ENCODE assay signal across 20 mouse cellular contexts in genomic region chr2:42055337-42055736, GRCm38 (mm10).
A peak's percentile ranks its signal among the peaks of the same experiment; 100 is the strongest.
DNase-seq lines count a peak whose midpoint lies in the region; ATAC-seq and TF ChIP-seq lines count a peak whose summit lies in the region.
"Had no signal": no experiment of that assay in that cellular context is flagged by ENCODE, and none has a peak within 500 bp of the region (broad histone marks: within the 10 kb centered on the region; RNA-seq: fewer than 3 reads in every experiment).

No protein-coding gene starts in this region.

- no peaks in the 10 kb centered on the region for H3K27me3 ChIP-seq in forebrain, embryonic 14.5 days (replicated peaks; ENCODE audit: control insufficient read depth, insufficient read depth, low read length)
- H3K27me3 ChIP-seq in forebrain, embryonic 10.5 days (ENCODE audit: poor library complexity, severe bottlenecking) = no peaks in the 10 kb centered on the region
- H3K27me3 ChIP-seq in kidney, postnatal 0 days (ENCODE audit: insufficient read depth, low read length) = no peaks in the 10 kb centered on the region
- no peaks in the 10 kb centered on the region for H3K27me3 ChIP-seq in kidney, embryonic 16.5 days (ENCODE audit: insufficient read depth, low read length)
- H3K27me3 ChIP-seq in midbrain, postnatal 0 days (ENCODE audit: insufficient read depth, low read length) = no peaks in the 10 kb centered on the region
- H3K27me3 ChIP-seq in midbrain, embryonic 16.5 days (ENCODE audit: control insufficient read depth, insufficient read depth, low read depth, low read length) = no peaks in the 10 kb centered on the region
- H3K27me3 ChIP-seq: heart, embryonic 12.5 days; hindbrain, embryonic 13.5 days; midbrain, embryonic 12.5 days; stomach, embryonic 15.5 days had no signal

- no peak overlapping the region for H3K27ac ChIP-seq in forebrain, embryonic 14.5 days (ENCODE audit: low read depth, low read length)
- H3K27ac ChIP-seq in forebrain, embryonic 10.5 days = no peak overlapping the region
- no peak overlapping the region for H3K27ac ChIP-seq in kidney, postnatal 0 days
- H3K27ac ChIP-seq in kidney, embryonic 16.5 days (ENCODE audit: low read length) = no peak overlapping the region
- no peak overlapping the region for H3K27ac ChIP-seq in midbrain, postnatal 0 days (ENCODE audit: low read depth, low read length)
- H3K27ac ChIP-seq in midbrain, embryonic 16.5 days (ENCODE audit: low read length) = no peak overlapping the region
- H3K27ac ChIP-seq: hindbrain, embryonic 13.5 days; liver, embryonic 14.5 days; midbrain, embryonic 12.5 days; stomach, embryonic 15.5 days had no signal

- DNase-seq in forebrain, embryonic 14.5 days (ENCODE audit: low spot score) = peak; percentile 46
- no peak for DNase-seq in forebrain, embryonic 10.5 days (ENCODE audit: extremely low spot score, low spot score)
- peak; percentile 7 for DNase-seq in kidney, postnatal 0 days (ENCODE audit: low spot score)
- peak; percentile 44 for DNase-seq in midbrain, postnatal 0 days (ENCODE audit: low spot score)
- peak; percentile 13 for DNase-seq in telencephalon, adult 2 months (ENCODE audit: low read depth, low spot score)
- DNase-seq in adrenal gland, postnatal 4 days (ENCODE audit: low spot score in 2 of 2) = no peak
- DNase-seq: cerebellum, postnatal 10 days; gastrocnemius, postnatal 36 days; kidney, postnatal 10 days; right cerebral cortex, postnatal 14 days; spleen, adult 18-20 months had no signal

- ATAC-seq in forebrain, embryonic 14.5 days = no peak
- ATAC-seq in kidney, postnatal 0 days (replicated peaks; ENCODE audit: low FRiP score, low read depth) = no peak
- no peak for ATAC-seq in kidney, embryonic 16.5 days (ENCODE audit: low FRiP score, low TSS enrichment)
- ATAC-seq in midbrain, postnatal 0 days (ENCODE audit: low FRiP score) = no peak
- ATAC-seq in midbrain, embryonic 16.5 days = no peak
- ATAC-seq: intestine, embryonic 16.5 days had no signal

- H3K4me1 ChIP-seq in forebrain, embryonic 14.5 days (ENCODE audit: control insufficient read depth, insufficient read depth, low read length) = no peaks in the 10 kb centered on the region
- H3K4me1 ChIP-seq in forebrain, embryonic 10.5 days = no peaks in the 10 kb centered on the region
- no peaks in the 10 kb centered on the region for H3K4me1 ChIP-seq in kidney, postnatal 0 days (replicated peaks; ENCODE audit: insufficient read depth, low read length)
- no peaks in the 10 kb centered on the region for H3K4me1 ChIP-seq in kidney, embryonic 16.5 days (ENCODE audit: insufficient read depth, low read length)
- no peaks in the 10 kb centered on the region for H3K4me1 ChIP-seq in midbrain, postnatal 0 days (ENCODE audit: insufficient read depth, low read length)
- no peaks in the 10 kb centered on the region for H3K4me1 ChIP-seq in midbrain, embryonic 16.5 days (ENCODE audit: control insufficient read depth, insufficient read depth, low read length)
- H3K4me1 ChIP-seq: heart, embryonic 12.5 days; hindbrain, embryonic 13.5 days; midbrain, embryonic 12.5 days; stomach, embryonic 15.5 days had no signal

- no peaks in the 10 kb centered on the region for H3K9me3 ChIP-seq in forebrain, embryonic 14.5 days (replicated peaks; ENCODE audit: control insufficient read depth, low read length)
- no peaks in the 10 kb centered on the region for H3K9me3 ChIP-seq in forebrain, embryonic 10.5 days
- H3K9me3 ChIP-seq in kidney, postnatal 0 days (replicated peaks; ENCODE audit: low read length) = no peaks in the 10 kb centered on the region
- H3K9me3 ChIP-seq in kidney, embryonic 16.5 days (ENCODE audit: low read length) = no peaks in the 10 kb centered on the region
- H3K9me3 ChIP-seq in midbrain, postnatal 0 days (ENCODE audit: low read length) = no peaks in the 10 kb centered on the region
- no peaks in the 10 kb centered on the region for H3K9me3 ChIP-seq in midbrain, embryonic 16.5 days (replicated peaks; ENCODE audit: control insufficient read depth, low read length, poor library complexity, severe bottlenecking)
- H3K9me3 ChIP-seq: heart, embryonic 12.5 days; hindbrain, embryonic 13.5 days; midbrain, embryonic 12.5 days; stomach, embryonic 15.5 days had no signal

- 69% methylated on average over 1 of the region's 1 CpGs for WGBS in forebrain, embryonic 14.5 days
- WGBS in forebrain, embryonic 10.5 days = 71% methylated on average over 1 of the region's 1 CpGs
- 50% methylated on average over 1 of the region's 1 CpGs for WGBS in kidney, postnatal 0 days
- 38% methylated on average over 1 of the region's 1 CpGs for WGBS in kidney, embryonic 16.5 days
- 60% methylated on average over 1 of the region's 1 CpGs for WGBS in midbrain, postnatal 0 days
- 68% methylated on average over 1 of the region's 1 CpGs for WGBS in midbrain, embryonic 16.5 days

- TF ChIP-seq CTCF in kidney, postnatal 0 days (IDR thresholded peaks at IDR 0.05; ENCODE audit: low read depth) = peak; percentile 38; the same call in 1 of the 2 replicates
- TF ChIP-seq CTCF in midbrain, postnatal 0 days (IDR thresholded peaks at IDR 0.05) = peak; percentile 50

- H3K9ac ChIP-seq in forebrain, embryonic 14.5 days (ENCODE audit: low read length) = no peak overlapping the region
- no peak overlapping the region for H3K9ac ChIP-seq in kidney, postnatal 0 days (ENCODE audit: low read depth, low read length)
- no peak overlapping the region for H3K9ac ChIP-seq in kidney, embryonic 16.5 days (replicated peaks; ENCODE audit: low read length)
- H3K9ac ChIP-seq in midbrain, postnatal 0 days (replicated peaks; ENCODE audit: low read length, poor library complexity, severe bottlenecking) = no peak overlapping the region
- H3K9ac ChIP-seq in midbrain, embryonic 16.5 days (ENCODE audit: low read depth, low read length) = no peak overlapping the region
- H3K9ac ChIP-seq: heart, embryonic 12.5 days; hindbrain, embryonic 13.5 days; liver, embryonic 14.5 days; midbrain, embryonic 12.5 days; stomach, embryonic 15.5 days had no signal

- no peak overlapping the region for H3K4me2 ChIP-seq in forebrain, embryonic 14.5 days (ENCODE audit: low read length)
- no peak overlapping the region for H3K4me2 ChIP-seq in kidney, postnatal 0 days (ENCODE audit: low read length)
- H3K4me2 ChIP-seq in kidney, embryonic 16.5 days (replicated peaks; ENCODE audit: low read depth, low read length) = no peak overlapping the region
- H3K4me2 ChIP-seq in midbrain, postnatal 0 days (ENCODE audit: low read depth, low read length, poor library complexity, severe bottlenecking) = no peak overlapping the region
- no peak overlapping the region for H3K4me2 ChIP-seq in midbrain, embryonic 16.5 days (ENCODE audit: low read length)
- H3K4me2 ChIP-seq: heart, embryonic 12.5 days; hindbrain, embryonic 13.5 days; midbrain, embryonic 12.5 days; stomach, embryonic 15.5 days had no signal

- no peak overlapping the region for H3K4me3 ChIP-seq in forebrain, embryonic 14.5 days (ENCODE audit: low read depth, low read length)
- no peak overlapping the region for H3K4me3 ChIP-seq in forebrain, embryonic 10.5 days
- H3K4me3 ChIP-seq in kidney, postnatal 0 days (replicated peaks; ENCODE audit: low read depth, low read length) = no peak overlapping the region
- H3K4me3 ChIP-seq in kidney, embryonic 16.5 days (ENCODE audit: low read length) = no peak overlapping the region
- H3K4me3 ChIP-seq in midbrain, postnatal 0 days (ENCODE audit: low read depth, low read length) = no peak overlapping the region
- H3K4me3 ChIP-seq in midbrain, embryonic 16.5 days (ENCODE audit: low read depth, low read length) = no peak overlapping the region
- H3K4me3 ChIP-seq: heart, embryonic 12.5 days; hindbrain, embryonic 13.5 days; midbrain, embryonic 12.5 days; myocyte; stomach, embryonic 15.5 days had no signal

- no peaks in the 10 kb centered on the region for H3K36me3 ChIP-seq in forebrain, embryonic 14.5 days (ENCODE audit: control insufficient read depth, insufficient read depth, low read length)
- no peaks in the 10 kb centered on the region for H3K36me3 ChIP-seq in forebrain, embryonic 10.5 days (replicated peaks)
- no peaks in the 10 kb centered on the region for H3K36me3 ChIP-seq in kidney, postnatal 0 days (ENCODE audit: insufficient read depth, low read length)
- no peaks in the 10 kb centered on the region for H3K36me3 ChIP-seq in kidney, embryonic 16.5 days (ENCODE audit: insufficient read depth, low read length)
- H3K36me3 ChIP-seq in midbrain, postnatal 0 days (ENCODE audit: insufficient read depth, low read length) = no peaks in the 10 kb centered on the region
- no peaks in the 10 kb centered on the region for H3K36me3 ChIP-seq in midbrain, embryonic 16.5 days (ENCODE audit: control insufficient read depth, insufficient read depth, low read length)
- H3K36me3 ChIP-seq: heart, embryonic 12.5 days; hindbrain, embryonic 13.5 days; midbrain, embryonic 12.5 days; stomach, embryonic 15.5 days had no signal

Comparison
In these comparisons a context has a peak if more than half of its experiments do, and no peak if none do; other contexts are left out.
1. DNase-seq: peak in forebrain, embryonic 14.5 days (single experiment), kidney, postnatal 0 days (single experiment), midbrain, postnatal 0 days (single experiment) and telencephalon, adult 2 months (single experiment); none in forebrain, embryonic 10.5 days (single experiment) and adrenal gland, postnatal 4 days (0 of 2).